Mouse (Mus musculus): ENCODE measurements around the gene Gm20403.

The Gm20403 gene

DNA sequence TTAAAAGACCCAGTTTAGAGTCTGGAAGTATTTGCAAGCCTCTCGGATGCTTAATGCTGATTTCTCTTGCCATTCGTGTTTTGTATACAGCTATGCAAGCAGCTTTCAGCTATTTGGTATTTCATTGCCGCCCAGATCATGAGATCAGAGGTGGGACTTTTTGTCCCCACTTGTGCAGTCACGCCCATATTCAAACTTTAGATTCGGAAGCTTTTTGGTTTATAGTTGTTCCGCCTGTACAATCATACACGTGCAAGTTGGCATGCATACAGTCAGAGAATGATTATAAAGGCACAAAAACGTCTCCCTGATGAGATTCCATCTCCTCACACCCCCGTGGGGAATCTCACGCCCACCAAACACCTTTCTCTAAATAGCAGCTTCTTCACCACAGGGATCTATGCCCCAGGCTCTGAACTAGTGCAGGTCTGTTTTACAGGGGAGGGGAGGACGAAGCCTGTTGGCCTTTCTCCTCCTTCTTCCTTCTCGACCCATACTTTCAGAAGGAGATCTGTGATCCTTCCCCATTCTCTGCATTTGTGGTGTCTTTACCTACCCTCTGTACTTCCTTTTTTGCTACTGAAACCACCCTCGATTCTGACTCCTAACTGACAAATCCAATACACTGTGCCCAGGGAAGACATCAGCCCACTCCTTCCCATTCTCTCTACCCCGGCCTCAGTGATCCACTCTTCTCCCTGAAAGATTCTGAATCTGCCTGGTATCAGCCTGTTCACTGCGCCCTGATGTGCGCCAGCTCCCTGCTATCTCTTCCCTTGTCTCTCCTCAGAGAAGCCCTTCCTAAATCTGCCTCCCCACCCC is 7.1 kb upstream of the Gm20403 start:
- 49% methylated on average over 16 of the region's 16 CpGs for WGBS

GRCm38 (mm10) chr12:54992814-54993213 is 6.5 kb upstream of the Gm20403 start:
- WGBS, result 93% methylated on average over 3 of the region's 3 CpGs

GRCm38 (mm10) chr12:54988323-54988850 is 2.1 kb upstream of the Gm20403 start:
- WGBS, result 89% methylated on average over 4 of the region's 4 CpGs

- WGBS, result 95% methylated on average over 2 of the region's 2 CpGs
Observed at GRCm38 (mm10) chr12:54987156-54987555, 827 bp upstream of the Gm20403 start.

GRCm38 (mm10) chr12:54985257-54986051 is 875 bp downstream of the Gm20403 start:
- WGBS, result 2% methylated on average over 104 of the region's 117 CpGs

- WGBS, result 2% methylated on average over 42 of the region's 42 CpGs
Observed at GRCm38 (mm10) chr12:54984701-54985256, 1.6 kb downstream of the Gm20403 start.

- WGBS, result 88% methylated on average over 7 of the region's 7 CpGs
Observed at GRCm38 (mm10) chr12:54982935-54983715, 3.2 kb downstream of the Gm20403 start.

DNA sequence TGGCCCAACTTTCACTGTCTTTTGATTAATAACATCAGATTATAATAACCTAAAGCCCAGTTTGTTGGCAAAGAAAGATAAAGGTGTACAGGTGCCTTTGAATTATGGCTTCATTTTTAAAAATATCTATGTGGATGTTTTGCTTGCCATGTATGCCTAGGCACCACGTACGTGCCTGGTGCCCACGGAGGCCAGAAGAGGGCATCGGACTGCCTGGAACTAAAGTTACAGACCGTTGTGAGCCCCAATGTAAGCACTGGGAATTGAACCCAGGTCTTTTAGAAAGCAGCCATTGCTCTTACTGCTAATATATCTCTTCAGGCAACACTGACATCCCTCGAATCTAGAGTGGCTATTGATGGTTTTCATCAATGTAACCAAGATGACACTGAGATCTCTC is 4.4 kb downstream of the Gm20403 start:
- 87% methylated on average over 6 of the region's 6 CpGs for WGBS

DNA sequence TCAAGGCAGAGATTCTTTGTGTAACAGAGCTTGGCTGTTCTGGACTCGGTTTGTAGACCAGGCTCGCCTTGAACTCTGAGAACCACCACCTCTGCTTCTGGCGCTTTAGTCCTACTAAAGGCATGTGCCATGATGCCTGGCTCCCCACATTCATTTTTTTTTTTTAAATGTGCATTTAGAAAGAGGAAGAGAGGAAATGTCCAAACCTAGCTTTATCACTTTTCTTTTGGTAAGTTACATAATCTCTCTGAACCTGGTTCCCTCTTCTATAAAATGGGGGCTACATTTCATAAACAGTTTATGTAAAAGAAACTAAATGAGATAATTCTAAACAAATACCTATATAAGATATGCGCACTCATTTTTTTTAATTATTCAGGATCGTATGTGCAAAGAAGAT is 5.4 kb downstream of the Gm20403 start:
- 92% methylated on average over 5 of the region's 5 CpGs for WGBS

DNA sequence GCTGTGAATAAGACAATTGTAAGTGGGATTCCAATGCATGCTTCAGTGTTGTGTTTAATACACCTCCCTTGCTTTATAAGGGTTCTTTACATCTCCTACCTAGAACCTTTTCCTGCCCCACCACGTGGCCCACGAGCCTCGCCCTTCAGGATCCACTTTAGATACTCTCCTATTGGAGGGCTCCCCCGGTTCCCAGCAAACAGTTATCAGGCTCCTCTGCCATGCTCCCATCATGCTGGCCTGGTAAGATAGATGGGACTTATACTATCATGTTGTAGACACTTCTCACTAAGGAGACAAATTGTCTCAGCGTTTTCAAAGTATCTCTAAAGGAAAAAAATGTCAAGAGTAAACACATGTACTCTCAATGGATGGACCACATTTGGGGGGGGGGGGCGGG is 5.8 kb downstream of the Gm20403 start:
- WGBS, result 86% methylated on average over 6 of the region's 6 CpGs

- WGBS, result 85% methylated on average over 3 of the region's 3 CpGs
Observed at GRCm38 (mm10) chr12:54969033-54969432, 17.3 kb downstream of the Gm20403 start.

GRCm38 (mm10) chr12:54965532-54966160 is 20.7 kb downstream of the Gm20403 start:
- 91% methylated on average over 4 of the region's 4 CpGs for WGBS

GRCm38 (mm10) chr12:54959569-54959968 is 26.8 kb downstream of the Gm20403 start:
- 68% methylated on average over 2 of the region's 2 CpGs for WGBS

DNA sequence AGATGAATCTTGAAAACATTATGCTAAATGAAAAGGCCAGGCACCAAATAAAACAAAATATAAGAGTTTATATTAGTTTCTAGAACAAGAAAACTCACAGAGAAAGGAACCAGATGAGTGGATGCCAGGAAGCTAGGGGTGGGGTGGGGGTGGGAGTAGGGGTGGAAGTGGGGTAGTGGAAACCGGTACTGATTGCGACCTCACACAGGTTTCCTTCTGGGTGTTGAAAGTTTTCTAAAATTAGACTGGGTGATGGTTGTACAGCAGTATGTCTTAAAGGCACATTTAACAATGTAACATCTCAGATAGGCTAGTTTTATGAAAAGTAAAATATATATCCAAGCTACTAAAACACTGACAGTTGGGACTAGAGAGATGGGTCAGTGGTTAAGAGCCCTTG is 29.4 kb downstream of the Gm20403 start:
- WGBS, result 59% methylated on average over 2 of the region's 2 CpGs

DNA sequence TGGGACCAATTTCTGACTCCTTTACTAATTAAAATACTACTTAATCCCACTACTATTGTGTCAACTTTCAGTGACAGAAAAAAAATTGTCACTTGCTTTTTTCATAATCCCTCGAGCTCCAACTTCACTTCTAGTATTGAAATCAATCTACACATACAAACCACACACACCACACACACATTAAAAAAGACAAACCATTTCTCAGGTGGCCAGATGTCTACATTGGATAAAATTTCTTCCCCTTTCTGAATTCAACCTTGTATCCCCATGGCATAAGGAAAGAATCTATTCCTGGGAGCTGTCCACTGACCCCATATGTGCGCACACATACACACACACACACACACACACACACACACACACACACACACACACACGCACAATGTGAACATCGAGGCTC is 29.9 kb downstream of the Gm20403 start:
- WGBS, result 95% methylated on average over 4 of the region's 4 CpGs

DNA sequence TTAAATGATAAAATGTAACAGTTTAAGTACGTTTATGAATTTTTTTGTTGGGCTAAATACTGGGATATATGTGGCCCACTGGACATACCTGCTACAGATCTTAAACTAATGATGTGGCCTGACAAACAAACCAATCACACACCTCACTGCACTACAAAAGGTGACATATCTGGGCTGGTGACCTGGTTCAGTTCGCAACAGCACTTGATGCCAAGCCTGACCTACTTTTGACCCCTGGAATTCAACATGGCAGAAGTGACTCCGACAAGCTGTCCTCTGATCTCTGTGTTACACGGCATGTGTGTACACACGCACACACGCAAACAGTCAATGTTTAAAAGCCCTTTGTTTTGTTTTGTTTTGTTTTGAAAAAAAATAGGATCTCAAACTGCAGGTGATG is 40.2 kb downstream of the Gm20403 start:
- WGBS, result 93% methylated on average over 6 of the region's 6 CpGs

- 83% methylated on average over 6 of the region's 6 CpGs for WGBS
Observed at GRCm38 (mm10) chr12:54942586-54943157, 43.7 kb downstream of the Gm20403 start.

DNA sequence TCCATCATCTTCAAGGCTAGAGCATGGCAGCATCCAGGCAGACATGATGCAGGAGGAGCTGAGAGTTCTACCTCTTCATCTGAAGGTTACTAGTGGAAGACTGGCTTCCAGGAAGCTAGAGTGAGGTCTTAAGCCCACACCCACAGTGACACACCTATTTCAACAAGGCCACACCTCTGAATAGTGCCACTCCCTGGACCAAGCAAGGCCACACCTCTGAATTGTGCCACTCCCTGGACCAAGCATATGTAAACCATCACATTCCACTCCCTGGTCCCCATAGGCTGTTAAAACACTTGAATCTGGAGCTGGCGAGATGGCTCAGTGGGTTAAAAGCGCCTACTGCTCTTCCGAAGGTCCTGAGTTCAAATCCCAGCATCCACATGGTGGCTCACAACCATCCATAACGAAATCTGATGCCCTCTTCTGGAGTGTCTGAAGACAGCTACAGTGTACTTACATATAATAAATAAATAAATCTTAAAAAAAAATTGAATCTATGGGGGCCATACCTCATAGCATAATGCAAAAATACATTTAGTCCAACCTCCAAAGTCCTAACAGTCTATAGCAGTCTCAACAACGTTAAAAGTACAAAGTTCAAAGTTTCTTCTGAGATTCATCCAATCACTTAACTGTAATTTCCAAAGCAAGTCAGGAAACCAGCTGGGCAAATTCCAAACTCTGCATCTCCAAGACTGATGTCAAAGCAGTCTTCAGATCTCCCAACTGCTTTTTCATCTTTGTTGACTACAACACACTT is 48.6 kb downstream of the Gm20403 start:
- WGBS, result 98% methylated on average over 5 of the region's 5 CpGs

Data from cerebral cortex, adult 2 months (tissue).